Mouse (Mus musculus): Measurements from ENCODE around the gene Ebp. TPM values are rescaled to one million over a fixed set of nuclear protein-coding genes. Genes with fewer than 3 reads are reported as not detected.

The Ebp gene
- polyA plus RNA-seq, 1 experiment from 2014 or later = 57.2 TPM

- H3K9me3 ChIP-seq = no peaks in the 10 kb centered on the region
- no peak overlapping the region for H3K9ac ChIP-seq
- H3K27ac ChIP-seq = no peak overlapping the region
- ATAC-seq (ENCODE audit: insufficient read depth, low FRiP score, low read depth) = no peak
- 96% methylated on average over 2 of the region's 2 CpGs for WGBS
- H3K27me3 ChIP-seq (replicated peaks) = no peaks in the 10 kb centered on the region
- H3K36me3 ChIP-seq = peaks cover 3% of the 10 kb centered on the region; the same call in 1 of the 2 replicates
- H3K4me1 ChIP-seq = 0 out of 2 replicates have a peak, but pooled peaks cover 6% of the 10 kb centered on the region
- H3K4me3 ChIP-seq (replicated peaks) = no peak overlapping the region
- no peak overlapping the region for H3K4me2 ChIP-seq
Measured at GRCm38 (mm10) chrX:8140446-8140845, 52.9 kb downstream of the Ebp start.

- WGBS = 39% methylated on average over 1 of the region's 1 CpGs
- H3K36me3 ChIP-seq = peaks cover 3% of the 10 kb centered on the region; the same call in 1 of the 2 replicates
Measured at GRCm38 (mm10) chrX:8139480-8139879, 53.8 kb downstream of the Ebp start.

GRCm38 (mm10) chrX:8135886-8136285 lies 57.4 kb downstream of the Ebp start:
- no peak overlapping the region for H3K4me2 ChIP-seq
- H3K36me3 ChIP-seq = peaks cover 1% of the 10 kb centered on the region; the same call in 1 of the 2 replicates
- H3K27me3 ChIP-seq (replicated peaks) = no peaks in the 10 kb centered on the region
- ATAC-seq (ENCODE audit: insufficient read depth, low FRiP score, low read depth) = no peak
- no peak overlapping the region for H3K4me3 ChIP-seq (replicated peaks)
- no peaks in the 10 kb centered on the region for H3K4me1 ChIP-seq
- WGBS = 35% methylated on average over 2 of the region's 2 CpGs
- no peak overlapping the region for H3K27ac ChIP-seq
- H3K9me3 ChIP-seq = no peaks in the 10 kb centered on the region
- H3K9ac ChIP-seq = no peak overlapping the region

More at GRCm38 (mm10) chrX:8139480-8139879, 53.8 kb downstream of the Ebp start:
- Histone ChIP-seq H3K4me3 (replicated peaks) (no peak overlapping the region), H3K9ac (no peak overlapping the region), H3K4me2 (no peak overlapping the region), H3K4me1 (0 out of 2 replicates have a peak, but pooled peaks cover 6% of the 10 kb centered on the region), H3K27me3 (replicated peaks) (no peaks in the 10 kb centered on the region), H3K9me3 (no peaks in the 10 kb centered on the region), H3K27ac (no peak overlapping the region)
- no peak for ATAC-seq (ENCODE audit: insufficient read depth, low FRiP score, low read depth)

Other genes with a start within 250 kb of the Ebp start
- 19.9 and 22.4 TPM in 2 replicates for gene Hdac6, start 245.6 kb downstream of the Ebp start, polyA plus RNA-seq (2015; fragmentation: Nextera tagmentation; extraction: Ambion mirVana)
- 4.2 and 9.7 TPM in 2 replicates for gene Gata1, start 215.4 kb downstream of the Ebp start, polyA plus RNA-seq (2015; fragmentation: Nextera tagmentation; extraction: Ambion mirVana)
- 1.2 and 1.3 TPM in 2 replicates for gene Glod5, start 175.0 kb downstream of the Ebp start, polyA plus RNA-seq (2015; fragmentation: Nextera tagmentation; extraction: Ambion mirVana)
- gene Suv39h1, start 118.8 kb downstream of the Ebp start, polyA plus RNA-seq (2015; fragmentation: Nextera tagmentation; extraction: Ambion mirVana) = 46.3 and 47.4 TPM in 2 replicates
- gene Was, start 103.0 kb downstream of the Ebp start, polyA plus RNA-seq (2015; fragmentation: Nextera tagmentation; extraction: Ambion mirVana) = 0.48 and 1.2 TPM in 2 replicates
- 24.1 and 27.3 TPM in 2 replicates for gene Wdr13, start 60.6 kb downstream of the Ebp start, polyA plus RNA-seq (2015; fragmentation: Nextera tagmentation; extraction: Ambion mirVana)
- 421 and 436 TPM in 2 replicates for gene Rbm3, start 47.6 kb downstream of the Ebp start, polyA plus RNA-seq (2015; fragmentation: Nextera tagmentation; extraction: Ambion mirVana)
- gene Tbc1d25, start 17.3 kb downstream of the Ebp start, polyA plus RNA-seq (2015; fragmentation: Nextera tagmentation; extraction: Ambion mirVana) = 11.9 and 12.6 TPM in 2 replicates
- gene Porcn, start 13.0 kb upstream of the Ebp start, polyA plus RNA-seq (2015; fragmentation: Nextera tagmentation; extraction: Ambion mirVana) = 11.3 and 11.8 TPM in 2 replicates
- gene Ftsj1, start 58.9 kb upstream of the Ebp start, polyA plus RNA-seq (2015; fragmentation: Nextera tagmentation; extraction: Ambion mirVana) = 36.8 and 38.3 TPM in 2 replicates
- gene Slc38a5, start 77.6 kb upstream of the Ebp start, polyA plus RNA-seq (2015; fragmentation: Nextera tagmentation; extraction: Ambion mirVana) = 28.8 and 36.9 TPM in 2 replicates
- not detected in 2 replicates for gene Ssxb10, start 133.9 kb upstream of the Ebp start, polyA plus RNA-seq (2015; fragmentation: Nextera tagmentation; extraction: Ambion mirVana)
- not detected in 2 replicates for gene Ssxb9, start 173.5 kb upstream of the Ebp start, polyA plus RNA-seq (2015; fragmentation: Nextera tagmentation; extraction: Ambion mirVana)
- not detected in 2 replicates for gene Ssxb1, start 219.8 kb upstream of the Ebp start, polyA plus RNA-seq (2015; fragmentation: Nextera tagmentation; extraction: Ambion mirVana)

All from stomach, embryonic 15.5 days (tissue).